Mouse (Mus musculus): Measurements from ENCODE around the gene Gm7876.
"Not testable (repeated sequence)": the region's sequence is repeated elsewhere in the genome, so short reads cannot be mapped to it uniquely, and the experiment has no call there.

- TF ChIP-seq CTCF, EP300 (IDR thresholded peaks at IDR 0.05; ENCODE audit: low read depth): not testable (repeated sequence)
Measured at GRCm38 (mm10) chr14:4708938-4709337, at the start of gene Gm7876.

Measured in heart, postnatal 0 days (tissue).